Mouse (Mus musculus): ENCODE measurements at regions not wholly inside any gene's neighbourhood (a gene's known extent, or its start where the extent isn't known, plus 50 kb on each side); places are given as distances from the start of the nearest gene placed in this dataset.

DNA sequence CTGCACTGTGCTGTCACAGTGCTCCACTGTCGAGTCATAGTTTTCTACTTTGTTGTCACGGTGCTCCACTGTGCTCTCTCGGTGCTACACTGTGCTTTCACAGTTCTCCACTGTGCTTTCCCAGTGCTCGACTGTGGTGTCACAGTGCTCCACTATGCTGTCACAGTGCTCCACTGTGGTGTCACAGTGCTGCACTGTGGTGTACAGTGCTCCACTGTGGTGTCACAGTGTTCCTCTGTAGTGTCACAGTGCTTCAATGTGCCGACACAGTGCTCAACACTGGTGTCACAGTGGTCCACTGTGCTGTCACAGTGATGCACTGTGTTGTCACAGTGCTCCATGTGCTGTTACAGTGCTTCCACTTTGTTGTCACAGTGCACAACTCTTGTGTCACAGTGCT is 71.0 kb upstream of the Trpm1 start:
- TF ChIP-seq POLR2A (IDR thresholded peaks at IDR 0.05; ENCODE audit: control insufficient read depth, low read depth, low read length) (no peak), CTCF (IDR thresholded peaks at IDR 0.05; ENCODE audit: control insufficient read depth, insufficient read depth, insufficient replicate concordance, low read depth, low read length) (no peak)

Data from testis, adult 2 months (tissue).